Mouse (Mus musculus) embryonic facial prominence, embryonic 12.5 days (tissue): Measurements from ENCODE around the gene Gm17651. TPM values are rescaled to one million over a fixed set of nuclear protein-coding genes. Genes with fewer than 3 reads are reported as not detected.

Experiments
- ATAC-seq: fragments of 200-750 bp; cut with Nextera tagmentation; 2 replicates; pipeline ENCODE4 v1.8.0; 2017; ENCODE audit not compliant: insufficient number of reproducible peaks, insufficient read depth, low FRiP score, low TSS enrichment
- H3K27ac ChIP-seq: fragments of 300-500 bp; sonication (generic); 2 replicates; pipeline ENCODE4 v1.5.1; 2016; ENCODE audit warnings: mild to moderate bottlenecking
- H3K27me3 ChIP-seq: fragments of 300-500 bp; sonication (generic); 2 replicates; pipeline ENCODE4 v1.6.1; 2016; ENCODE audit warnings: mild to moderate bottlenecking, moderate library complexity
- H3K36me3 ChIP-seq: fragments of 300-500 bp; sonication (generic); 2 replicates; pipeline ENCODE4 v1.6.1; 2016; ENCODE audit warnings: mild to moderate bottlenecking
- H3K4me1 ChIP-seq: fragments of 300-500 bp; sonication (generic); 2 replicates; pipeline ENCODE4 v1.6.1; 2016
- H3K4me2 ChIP-seq: fragments of 300-500 bp; sonication (generic); replicated peaks from 2 replicates; pipeline ENCODE4 v1.6.1; 2016; ENCODE audit warnings: mild to moderate bottlenecking, moderate library complexity
- H3K4me3 ChIP-seq: fragments of 300-500 bp; sonication (generic); 2 replicates; pipeline ENCODE4 v1.5.1; 2016; ENCODE audit warnings: mild to moderate bottlenecking
- H3K9ac ChIP-seq: fragments of 300-500 bp; sonication (generic); 2 replicates; pipeline ENCODE4 v1.6.1; 2016; ENCODE audit warnings: mild to moderate bottlenecking, moderate library complexity
- H3K9me3 ChIP-seq: fragments of 300-500 bp; sonication (generic); 2 replicates; pipeline ENCODE4 v1.6.1; 2016; ENCODE audit warnings: mild to moderate bottlenecking, moderate library complexity
- WGBS: fragments of 180-500 bp; shearing (Covaris S2); methylation state at CpG from one replicate; pipeline ENCODE4 v1.1.7; 2016; 5-methylcytosine and 5-hydroxymethylcytosine counted together
- polyA plus RNA-seq: library from polyadenylated mRNA; unstranded; fragments of >200 nt; fragmentation: Nextera tagmentation; extraction: Ambion mirVana; gene quantifications from 2 replicates; pipeline ENCODE4 v1.2.1, GENCODE M21; 2016

Gene Gm17651
- not detected in 2 replicates for polyA plus RNA-seq

DNA sequence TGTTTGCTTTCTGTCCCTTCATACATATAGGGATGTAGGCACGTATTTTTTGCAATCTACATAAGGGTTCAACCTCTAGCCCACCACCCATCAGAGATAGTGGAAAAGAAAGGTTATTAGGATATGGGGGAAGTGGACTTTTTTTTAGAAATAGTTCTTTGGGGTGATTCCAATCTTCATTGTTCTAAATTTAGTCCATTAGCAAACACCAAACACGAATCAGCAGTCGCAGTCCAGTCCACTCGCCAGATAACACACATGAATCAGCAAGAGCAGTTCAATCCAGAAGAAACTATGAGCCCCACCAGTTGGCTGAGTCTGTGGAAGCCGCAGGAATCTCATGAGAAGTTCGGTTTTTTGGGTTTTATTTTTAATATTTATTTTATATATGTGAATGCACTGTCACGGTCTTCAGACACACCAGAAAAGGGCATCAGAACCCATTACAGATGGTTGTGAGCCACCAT lies at the start of gene Gm17651:
TSS of gene Gm17651 (minus strand) at position 51 of the 467 bp plus-strand sequence.
- H3K27ac ChIP-seq = no peak within 1 kb of the TSS
- no peaks in the 10 kb centered on the region for H3K4me1 ChIP-seq
- H3K27me3 ChIP-seq = no peaks in the 10 kb centered on the region
- no peak within 1 kb of the TSS for H3K9ac ChIP-seq
- H3K9me3 ChIP-seq = no peaks in the 10 kb centered on the region
- 88% methylated on average over 7 of the region's 7 CpGs for WGBS
- H3K36me3 ChIP-seq = peaks cover 7% of the 10 kb centered on the region; the same call in 1 of the 2 replicates
- H3K4me2 ChIP-seq = no peak within 1 kb of the TSS
- H3K4me3 ChIP-seq = no peak within 1 kb of the TSS
- ATAC-seq = no peak

DNA sequence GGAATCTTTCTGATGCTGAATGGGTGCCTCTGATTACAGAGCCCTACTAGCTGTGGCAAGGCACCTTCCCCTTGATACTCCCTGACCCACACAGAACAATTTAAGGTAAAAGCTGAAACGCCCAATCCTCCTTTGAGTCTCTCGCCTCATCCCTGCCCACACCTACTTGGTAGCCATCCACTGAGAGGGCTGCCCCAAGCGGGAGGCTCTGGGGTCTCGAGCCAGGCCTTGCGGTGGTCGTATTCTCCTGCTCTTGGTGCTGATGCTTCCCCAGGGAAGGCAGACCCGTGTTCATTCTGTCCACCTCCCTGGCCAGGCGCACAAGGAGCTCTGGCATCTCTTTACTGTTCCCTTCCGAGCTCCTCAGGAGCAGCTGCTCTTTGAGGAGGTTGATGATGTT lies 44.6 kb upstream of the Gm17651 start:
- no peak overlapping the region for H3K27ac ChIP-seq
- H3K4me3 ChIP-seq = no peak overlapping the region
- no peak overlapping the region for H3K9ac ChIP-seq
- no peak for ATAC-seq
- H3K4me2 ChIP-seq = no peak overlapping the region
- no peaks in the 10 kb centered on the region for H3K9me3 ChIP-seq
- H3K36me3 ChIP-seq = no peaks in the 10 kb centered on the region
- H3K4me1 ChIP-seq = no peaks in the 10 kb centered on the region
- no peaks in the 10 kb centered on the region for H3K27me3 ChIP-seq
- 83% methylated on average over 9 of the region's 9 CpGs for WGBS

DNA sequence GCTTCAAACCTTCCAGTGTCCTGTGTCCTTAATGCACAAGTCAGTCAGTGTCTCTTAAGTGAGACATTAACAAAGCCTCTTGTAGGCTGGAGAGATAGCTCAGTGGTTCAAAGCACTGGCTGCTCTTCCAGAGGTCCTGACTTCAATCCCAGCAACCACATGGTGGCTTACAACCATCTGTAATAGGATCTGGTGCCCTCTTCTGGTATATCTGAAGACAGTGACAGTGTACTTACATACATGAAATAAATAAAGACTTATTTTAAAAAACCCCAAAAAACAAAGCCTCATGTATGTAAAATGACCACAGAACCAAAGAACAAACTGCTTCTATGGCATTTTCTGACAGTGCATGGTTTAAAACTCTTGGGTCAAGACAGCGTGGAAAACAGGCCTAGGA lies 41.4 kb upstream of the Gm17651 start:
- ATAC-seq = no peak
- Histone ChIP-seq H3K4me3 (no peak overlapping the region), H3K9ac (no peak overlapping the region), H3K27ac (no peak overlapping the region), H3K36me3 (no peaks in the 10 kb centered on the region), H3K27me3 (no peaks in the 10 kb centered on the region), H3K4me2 (no peak overlapping the region), H3K4me1 (no peaks in the 10 kb centered on the region), H3K9me3 (no peaks in the 10 kb centered on the region)
- 91% methylated on average over 1 of the region's 1 CpGs for WGBS

DNA sequence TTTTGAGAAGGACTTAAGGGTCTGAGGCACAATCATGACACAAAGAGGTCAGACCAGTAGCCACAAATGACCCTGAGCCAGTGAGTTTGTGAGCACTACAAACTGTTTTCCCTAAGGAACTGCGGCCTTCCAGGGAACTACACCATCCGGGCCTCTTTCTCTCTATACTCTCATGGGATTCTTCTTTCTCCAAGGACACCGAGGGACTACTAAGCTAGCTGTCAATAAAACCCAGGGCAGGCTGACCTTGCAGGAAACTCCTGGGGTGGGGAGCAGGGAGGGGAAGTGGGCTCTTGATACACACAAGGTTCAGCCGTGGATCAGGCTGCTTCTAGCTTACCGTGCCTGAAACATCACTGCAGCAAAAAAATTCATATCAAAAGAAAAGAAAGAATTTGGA lies 36.4 kb upstream of the Gm17651 start:
- H3K9me3 ChIP-seq = no peaks in the 10 kb centered on the region
- no peaks in the 10 kb centered on the region for H3K36me3 ChIP-seq
- H3K9ac ChIP-seq = no peak overlapping the region
- no peak overlapping the region for H3K27ac ChIP-seq
- 42% methylated on average over 5 of the region's 5 CpGs for WGBS
- no peak overlapping the region for H3K4me3 ChIP-seq
- ATAC-seq = no peak
- peaks cover 5% of the 10 kb centered on the region; the same call in 1 of the 2 replicates for H3K4me1 ChIP-seq
- H3K27me3 ChIP-seq = no peaks in the 10 kb centered on the region
- H3K4me2 ChIP-seq = no peak overlapping the region

DNA sequence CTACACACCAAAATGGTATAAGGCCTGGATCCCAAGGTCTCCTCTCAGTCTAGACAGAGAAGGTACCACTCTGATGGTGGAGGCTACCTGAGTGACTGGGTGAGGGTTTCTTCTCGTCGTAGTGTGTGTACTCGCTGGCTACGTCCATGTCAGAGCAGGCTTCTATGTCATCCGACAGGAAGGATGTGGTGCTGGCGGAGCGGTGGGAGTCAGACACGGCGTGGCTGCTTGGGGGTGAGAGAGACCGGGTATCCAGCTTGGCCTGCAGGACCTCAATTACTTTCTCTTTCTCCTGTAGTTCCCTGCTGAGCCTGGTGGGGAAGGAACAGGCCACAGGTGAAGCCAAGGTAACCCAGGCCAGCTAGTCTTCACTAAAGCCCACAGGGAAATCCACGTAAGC lies 35.6 kb upstream of the Gm17651 start:
- H3K36me3 ChIP-seq = no peaks in the 10 kb centered on the region
- no peak overlapping the region for H3K4me2 ChIP-seq
- peaks cover 5% of the 10 kb centered on the region; the same call in 1 of the 2 replicates for H3K4me1 ChIP-seq
- no peak overlapping the region for H3K27ac ChIP-seq
- 87% methylated on average over 11 of the region's 11 CpGs for WGBS
- H3K9ac ChIP-seq = no peak overlapping the region
- no peaks in the 10 kb centered on the region for H3K27me3 ChIP-seq
- no peaks in the 10 kb centered on the region for H3K9me3 ChIP-seq
- no peak overlapping the region for H3K4me3 ChIP-seq
- ATAC-seq = no peak

DNA sequence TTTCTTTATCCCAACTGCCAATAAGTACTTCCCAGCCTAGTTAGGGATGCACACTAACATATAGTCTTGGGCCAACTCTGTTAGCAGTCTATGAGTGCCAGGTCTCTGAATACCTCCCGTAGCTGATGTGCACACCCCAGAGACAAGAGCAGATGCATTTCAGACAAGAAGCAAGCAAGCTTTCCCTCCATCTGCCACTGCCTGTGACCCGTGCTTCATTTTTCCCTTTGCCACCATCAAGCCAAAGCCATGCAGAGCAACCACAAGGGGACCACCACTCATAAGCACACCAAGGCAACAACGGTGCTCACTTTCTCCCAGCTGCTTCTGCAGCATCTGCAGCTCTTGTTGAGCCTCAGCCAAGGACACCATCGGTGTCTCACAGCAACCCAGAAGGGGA lies 32.1 kb upstream of the Gm17651 start:
- Histone ChIP-seq H3K4me2 (no peak overlapping the region), H3K9me3 (no peaks in the 10 kb centered on the region), H3K27me3 (no peaks in the 10 kb centered on the region), H3K27ac (no peak overlapping the region), H3K4me1 (peaks cover 5% of the 10 kb centered on the region; the same call in 1 of the 2 replicates), H3K4me3 (no peak overlapping the region), H3K36me3 (no peaks in the 10 kb centered on the region), H3K9ac (no peak overlapping the region)
- no peak for ATAC-seq
- WGBS = 87% methylated on average over 4 of the region's 4 CpGs

DNA sequence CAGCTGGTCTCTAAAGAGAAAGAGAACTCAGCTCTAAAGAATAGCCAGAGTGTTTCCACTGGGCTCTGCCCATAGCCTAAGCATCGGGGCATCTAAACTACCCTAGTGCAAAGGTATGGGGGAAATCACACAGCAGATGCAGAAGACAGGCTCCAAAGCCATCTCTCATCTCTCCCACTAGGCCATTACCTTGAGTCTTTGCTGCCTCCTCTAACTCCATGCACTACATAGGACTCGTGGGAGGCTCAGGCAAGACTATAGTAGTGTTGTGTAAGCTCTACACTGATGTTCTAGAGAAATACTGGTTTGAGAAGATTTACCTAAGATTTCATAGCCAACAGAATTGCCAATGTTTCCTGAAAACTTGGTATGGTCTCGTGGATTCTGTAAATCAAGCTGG lies 31.0 kb upstream of the Gm17651 start:
- H3K36me3 ChIP-seq = no peaks in the 10 kb centered on the region
- no peak overlapping the region for H3K4me2 ChIP-seq
- H3K27me3 ChIP-seq = no peaks in the 10 kb centered on the region
- no peak for ATAC-seq
- no peak overlapping the region for H3K27ac ChIP-seq
- 84% methylated on average over 3 of the region's 3 CpGs for WGBS
- no peak overlapping the region for H3K4me3 ChIP-seq
- H3K9me3 ChIP-seq = no peaks in the 10 kb centered on the region
- H3K9ac ChIP-seq = no peak overlapping the region
- H3K4me1 ChIP-seq = peaks cover 5% of the 10 kb centered on the region; the same call in 1 of the 2 replicates

DNA sequence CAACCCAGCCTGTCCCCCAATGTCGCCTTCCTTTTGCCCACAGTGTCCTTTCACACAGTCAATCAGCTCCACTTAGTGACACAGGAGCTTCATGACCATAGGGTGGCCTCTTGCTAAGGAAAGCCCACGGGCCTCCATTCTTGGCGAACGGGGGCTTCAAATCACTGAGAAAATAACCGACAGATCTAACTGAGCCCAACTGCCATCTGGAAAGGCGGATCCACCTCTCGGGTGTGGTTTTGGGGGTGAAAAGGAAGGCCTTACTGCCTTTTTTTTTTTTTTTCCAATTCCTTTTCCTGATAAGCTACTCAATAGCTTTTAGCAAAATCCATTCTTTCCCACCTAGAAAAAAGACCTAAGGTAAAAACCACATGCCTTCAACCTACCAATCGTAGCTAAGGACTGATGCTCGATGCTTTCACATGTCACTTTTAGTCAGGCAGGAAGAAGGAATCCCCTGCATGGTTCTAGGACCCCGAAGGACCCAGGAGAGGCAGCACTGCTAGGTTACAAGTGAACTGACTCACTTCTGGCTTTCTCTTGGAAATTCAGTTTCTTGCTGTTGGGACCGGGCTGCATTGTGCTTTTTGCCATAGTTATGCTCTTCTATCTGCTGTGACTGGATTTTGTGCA lies 28.1 kb upstream of the Gm17651 start:
- no peaks in the 10 kb centered on the region for H3K4me1 ChIP-seq
- 90% methylated on average over 11 of the region's 11 CpGs for WGBS
- no peak for ATAC-seq
- no peaks in the 10 kb centered on the region for H3K36me3 ChIP-seq
- no peak overlapping the region for H3K9ac ChIP-seq
- H3K27ac ChIP-seq = no peak overlapping the region
- H3K9me3 ChIP-seq = no peaks in the 10 kb centered on the region
- no peak overlapping the region for H3K4me2 ChIP-seq
- H3K27me3 ChIP-seq = no peaks in the 10 kb centered on the region
- no peak overlapping the region for H3K4me3 ChIP-seq

DNA sequence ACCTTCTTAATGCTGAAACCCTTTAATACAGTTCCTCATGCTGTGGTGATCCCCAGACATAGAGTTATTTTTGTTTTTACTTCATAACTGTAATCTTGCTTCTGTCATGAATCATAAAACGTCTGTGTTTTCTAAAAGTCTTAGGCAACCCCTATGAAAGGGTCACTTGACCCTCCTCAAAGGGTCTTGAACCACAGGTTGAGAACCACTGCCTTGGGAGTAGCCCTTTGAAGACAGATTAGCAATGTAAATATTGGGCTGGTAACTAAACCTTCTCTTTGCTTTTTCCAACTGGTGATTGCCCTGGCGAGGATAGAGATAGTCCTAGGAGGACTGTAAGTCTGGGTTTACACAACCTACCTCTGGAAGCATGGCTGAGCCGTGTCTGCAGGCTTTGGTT lies 26.7 kb upstream of the Gm17651 start:
- Histone ChIP-seq H3K36me3 (no peaks in the 10 kb centered on the region), H3K27ac (no peak overlapping the region), H3K27me3 (no peaks in the 10 kb centered on the region), H3K4me3 (no peak overlapping the region), H3K4me1 (no peaks in the 10 kb centered on the region), H3K9me3 (no peaks in the 10 kb centered on the region), H3K4me2 (no peak overlapping the region), H3K9ac (no peak overlapping the region)
- ATAC-seq = no peak
- WGBS = 50% methylated on average over 3 of the region's 3 CpGs

DNA sequence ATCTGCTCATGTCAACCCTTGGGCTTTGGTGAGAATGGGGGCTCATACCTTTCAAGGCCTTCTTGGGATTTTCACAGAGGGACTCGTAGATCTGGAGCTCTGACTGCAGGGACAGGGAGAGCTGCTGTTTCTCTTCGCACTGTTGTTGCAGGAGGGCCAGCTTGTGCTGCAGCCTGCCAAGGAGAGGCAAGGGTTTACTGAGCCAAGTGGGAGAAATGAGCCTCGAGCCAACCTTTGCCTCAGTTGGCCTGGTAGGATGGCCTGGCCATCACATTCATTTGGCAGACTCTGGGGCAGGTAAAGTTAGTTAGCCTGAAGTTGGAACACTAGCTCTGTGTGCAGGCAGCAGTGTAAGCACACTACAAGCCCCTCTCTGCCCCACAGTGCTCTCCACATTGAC lies 24.6 kb upstream of the Gm17651 start:
- no peak overlapping the region for H3K4me3 ChIP-seq
- 69% methylated on average over 3 of the region's 3 CpGs for WGBS
- H3K36me3 ChIP-seq = no peaks in the 10 kb centered on the region
- H3K27ac ChIP-seq = no peak overlapping the region
- no peaks in the 10 kb centered on the region for H3K9me3 ChIP-seq
- H3K27me3 ChIP-seq = no peaks in the 10 kb centered on the region
- H3K9ac ChIP-seq = no peak overlapping the region
- H3K4me1 ChIP-seq = no peaks in the 10 kb centered on the region
- no peak for ATAC-seq
- H3K4me2 ChIP-seq = no peak overlapping the region

DNA sequence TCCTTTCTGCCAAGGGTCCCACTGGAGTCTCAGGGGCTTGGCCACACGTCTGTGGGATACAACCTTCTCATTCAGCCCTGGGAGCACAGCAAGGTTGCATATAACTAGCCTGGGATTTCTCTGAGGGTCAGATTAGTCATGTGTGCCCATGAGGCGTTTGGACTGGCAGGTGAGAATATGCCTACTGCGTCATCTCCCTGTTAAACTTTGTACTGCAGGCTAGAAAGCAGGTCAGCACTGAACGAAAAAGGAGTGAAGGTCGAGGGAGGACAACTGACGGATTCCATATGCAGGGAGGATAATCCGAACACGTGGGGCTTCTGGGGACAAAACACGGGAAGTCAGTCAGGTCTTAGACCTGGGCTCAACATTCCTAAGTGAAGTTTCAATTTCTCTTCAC lies 22.8 kb upstream of the Gm17651 start:
- no peaks in the 10 kb centered on the region for H3K4me1 ChIP-seq
- H3K9ac ChIP-seq = no peak overlapping the region
- no peaks in the 10 kb centered on the region for H3K9me3 ChIP-seq
- H3K4me2 ChIP-seq = no peak overlapping the region
- H3K27me3 ChIP-seq = no peaks in the 10 kb centered on the region
- H3K36me3 ChIP-seq = no peaks in the 10 kb centered on the region
- WGBS = 57% methylated on average over 9 of the region's 9 CpGs
- H3K4me3 ChIP-seq = no peak overlapping the region
- no peak overlapping the region for H3K27ac ChIP-seq
- ATAC-seq = no peak

DNA sequence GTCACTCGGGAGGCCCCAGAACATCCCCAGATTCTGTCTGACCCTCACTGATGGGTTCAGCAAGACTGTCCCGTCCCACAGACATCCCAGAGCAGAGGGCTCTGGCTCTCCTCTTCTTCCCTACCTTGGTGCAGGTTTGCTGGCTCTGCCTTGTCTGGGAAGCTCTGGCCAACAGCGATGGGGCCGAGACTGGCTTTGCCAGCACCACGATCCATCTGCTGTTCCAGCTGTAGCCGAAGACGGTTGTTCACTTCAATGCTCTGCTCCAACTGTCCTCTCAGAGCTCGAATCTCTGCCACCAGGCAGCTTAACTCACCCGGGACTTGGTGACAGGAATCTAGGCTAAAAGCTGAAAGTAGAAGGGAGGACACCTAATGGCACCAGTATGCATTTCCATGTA lies 22.4 kb upstream of the Gm17651 start:
- 84% methylated on average over 9 of the region's 9 CpGs for WGBS
- Histone ChIP-seq H3K36me3 (no peaks in the 10 kb centered on the region), H3K9ac (no peak overlapping the region), H3K9me3 (no peaks in the 10 kb centered on the region), H3K4me2 (no peak overlapping the region), H3K27me3 (no peaks in the 10 kb centered on the region), H3K27ac (no peak overlapping the region), H3K4me3 (no peak overlapping the region), H3K4me1 (no peaks in the 10 kb centered on the region)
- no peak for ATAC-seq
